Mouse (Mus musculus) liver, embryonic 16.5 days (tissue): Measurements from ENCODE around the gene Pcbp1. TPM values are rescaled to one million over a fixed set of nuclear protein-coding genes. Genes with fewer than 3 reads are reported as not detected.
"Not testable (repeated sequence)": the region's sequence is repeated elsewhere in the genome, so short reads cannot be mapped to it uniquely, and the experiment has no call there.

Source experiments
- ATAC-seq: fragments of 200-750 bp; cut with Nextera tagmentation; 2 replicates; pipeline ENCODE4 v1.8.0; 2017; ENCODE audit warnings: low read depth, mild to moderate bottlenecking, moderate number of reproducible peaks, moderate library complexity
- H3K27ac ChIP-seq: fragments of 300-500 bp; sonication (generic); 2 replicates; pipeline ENCODE4 v1.5.1; 2014; ENCODE audit warnings: mild to moderate bottlenecking, low read length
- H3K27me3 ChIP-seq: fragments of 300-500 bp; sonication (generic); 2 replicates; pipeline ENCODE4 v1.6.1; 2014; ENCODE audit warnings: low read depth, low read length, mixed read lengths; ENCODE audit not compliant: control insufficient read depth, insufficient read depth
- H3K36me3 ChIP-seq: fragments of 300-500 bp; sonication (generic); 2 replicates; pipeline ENCODE4 v1.6.1; 2014; ENCODE audit warnings: mild to moderate bottlenecking; ENCODE audit not compliant: control insufficient read depth, insufficient read depth
- H3K4me1 ChIP-seq: fragments of 300-500 bp; sonication (generic); 2 replicates; pipeline ENCODE4 v1.6.1; 2014; ENCODE audit warnings: low read depth, low read length, mixed read lengths; ENCODE audit not compliant: control insufficient read depth
- H3K4me2 ChIP-seq: fragments of 300-500 bp; sonication (generic); 2 replicates; pipeline ENCODE4 v1.6.1; 2014; ENCODE audit warnings: low read depth, low read length, mixed read lengths
- H3K4me3 ChIP-seq: fragments of 300-500 bp; sonication (generic); 2 replicates; pipeline ENCODE4 v1.5.1; 2014; ENCODE audit warnings: low read depth, mild to moderate bottlenecking, low read length
- H3K9ac ChIP-seq: fragments of 300-500 bp; sonication (generic); 2 replicates; pipeline ENCODE4 v1.6.1; 2014; ENCODE audit warnings: low read depth, low read length
- H3K9me3 ChIP-seq: fragments of 300-500 bp; sonication (generic); replicated peaks from 2 replicates; pipeline ENCODE4 v1.6.1; 2016; ENCODE audit warnings: low read length; ENCODE audit not compliant: control insufficient read depth
- WGBS: fragments of 180-500 bp; shearing (Covaris S2); extraction: QIAGEN DNeasy Blood & Tissue Kit; methylation state at CpG from one replicate; pipeline ENCODE4 v1.1.7; 2014; ENCODE audit not compliant: insufficient replicate concordance; 5-methylcytosine and 5-hydroxymethylcytosine counted together
- polyA plus RNA-seq: library from polyadenylated mRNA; unstranded; fragments of >200 nt; fragmentation: Nextera tagmentation; extraction: Ambion mirVana; gene quantifications from 2 replicates; pipeline ENCODE4 v1.2.1, GENCODE M21; 2015

Gene Pcbp1
- polyA plus RNA-seq = 82.3 and 84.0 TPM in 2 replicates

DNA sequence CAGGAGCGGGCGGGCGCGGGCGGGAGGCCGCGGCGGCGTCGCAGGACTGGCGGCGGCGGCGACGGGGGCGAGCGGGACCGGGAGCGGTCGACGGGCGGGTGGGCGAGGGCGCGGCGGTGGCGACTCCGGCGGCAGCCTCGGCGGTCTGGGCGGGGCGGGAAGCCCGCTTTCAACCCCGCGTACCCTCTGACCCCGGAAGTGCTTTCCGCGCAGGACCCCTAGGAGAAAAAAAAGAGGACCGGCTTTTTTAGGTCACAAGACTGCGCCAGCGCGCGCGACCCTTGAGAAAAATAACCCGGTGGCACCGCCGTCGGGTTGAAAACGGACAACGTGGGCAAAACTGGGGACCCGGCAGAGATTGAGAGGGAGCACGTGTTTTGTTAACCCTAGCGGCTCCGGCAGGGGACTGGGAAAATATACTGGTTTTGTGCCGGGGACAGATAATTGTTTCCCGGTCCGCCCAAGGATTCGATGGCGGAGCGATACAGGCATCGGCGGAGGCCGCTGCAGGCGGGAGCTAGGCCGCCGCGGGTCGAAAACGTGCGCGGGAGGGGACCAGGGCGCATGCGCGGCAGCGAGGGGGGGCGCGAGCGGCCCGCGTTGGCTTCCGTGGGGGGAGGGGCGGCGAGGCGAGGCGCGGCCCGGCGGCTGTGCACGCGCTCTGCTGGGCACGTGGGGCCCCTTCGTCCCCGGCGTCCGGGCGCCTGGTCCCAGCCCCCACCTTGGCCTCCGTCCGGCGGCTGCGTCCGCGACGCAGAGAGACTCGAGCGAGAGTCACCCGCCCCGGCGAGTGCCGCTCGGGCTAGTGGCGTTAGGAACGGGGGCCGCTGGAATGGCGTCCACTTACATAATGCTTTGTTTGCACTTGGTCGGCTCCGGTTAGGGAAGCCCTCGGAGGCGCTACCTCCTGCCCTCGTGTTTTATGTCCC, at the start of gene Pcbp1:
Pcbp1 (minus strand) TSS at position 290 of the 929 bp plus-strand sequence.
- peak within 1 kb of the TSS; percentile 81 for H3K9ac ChIP-seq
- peak within 1 kb of the TSS; percentile 99 for H3K27ac ChIP-seq
- H3K4me1 ChIP-seq = peaks cover 29% of the 10 kb centered on the region
- WGBS = under 1% methylated on average over 104 of the region's 120 CpGs
- H3K4me2 ChIP-seq = peak within 1 kb of the TSS; percentile 94
- H3K4me3 ChIP-seq = peak within 1 kb of the TSS; percentile 82
- no peaks in the 10 kb centered on the region for H3K9me3 ChIP-seq
- no peaks in the 10 kb centered on the region for H3K27me3 ChIP-seq
- H3K36me3 ChIP-seq = peaks cover 3% of the 10 kb centered on the region; the same call in 1 of the 2 replicates
- ATAC-seq = peak; percentile 77

- WGBS = 73% methylated on average over 3 of the region's 3 CpGs
- H3K9ac ChIP-seq = no peak overlapping the region
- no peak for ATAC-seq
- no peaks in the 10 kb centered on the region for H3K9me3 ChIP-seq
- peaks cover under 1% of the 10 kb centered on the region for H3K4me1 ChIP-seq
- H3K27ac ChIP-seq = no peak overlapping the region
- H3K4me2 ChIP-seq = no peak overlapping the region
- no peaks in the 10 kb centered on the region for H3K27me3 ChIP-seq
- no peaks in the 10 kb centered on the region for H3K36me3 ChIP-seq
- no peak overlapping the region for H3K4me3 ChIP-seq
These were observed 48.4 kb upstream of the Pcbp1 start for GRCm38 (mm10) chr6:86574495-86574894.

GRCm38 (mm10) chr6:86570830-86571229, 44.7 kb upstream of the Pcbp1 start:
- H3K9me3 ChIP-seq = no peaks in the 10 kb centered on the region
- H3K4me2 ChIP-seq = no peak overlapping the region
- peaks cover 3% of the 10 kb centered on the region for H3K4me1 ChIP-seq
- no peak overlapping the region for H3K4me3 ChIP-seq
- H3K36me3 ChIP-seq = no peaks in the 10 kb centered on the region
- H3K27ac ChIP-seq = 0 out of 2 replicates have a peak overlapping the region, but pooled peaks have one; percentile 14
- 0 out of 2 replicates have a peak, but pooled peaks have one; percentile 19 for ATAC-seq
- H3K9ac ChIP-seq = no peak overlapping the region
- no peaks in the 10 kb centered on the region for H3K27me3 ChIP-seq
- WGBS = 20% methylated on average over 9 of the region's 9 CpGs

DNA sequence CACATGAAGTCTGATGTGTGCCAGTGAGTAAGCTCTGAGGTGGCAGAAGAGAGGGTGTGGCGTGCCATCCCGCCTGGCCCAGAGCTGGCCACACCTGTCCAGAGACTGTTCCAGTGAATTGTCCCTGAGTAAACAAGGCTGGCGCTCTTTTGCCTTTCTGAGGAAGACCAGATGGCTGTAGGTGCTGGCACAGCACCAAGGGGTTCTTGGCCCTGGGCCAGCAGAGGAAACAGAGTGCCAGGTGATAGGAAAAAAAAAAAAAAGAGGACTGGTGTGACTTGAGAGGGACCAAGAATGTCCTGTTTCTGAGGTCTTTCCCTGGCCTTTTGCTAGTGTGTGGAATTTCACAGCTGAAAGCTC, 43.3 kb upstream of the Pcbp1 start:
- H3K4me2 ChIP-seq = no peak overlapping the region
- peaks cover 3% of the 10 kb centered on the region for H3K4me1 ChIP-seq
- ATAC-seq = no peak
- H3K36me3 ChIP-seq = peaks cover 2% of the 10 kb centered on the region
- no peak overlapping the region for H3K4me3 ChIP-seq
- no peaks in the 10 kb centered on the region for H3K9me3 ChIP-seq
- H3K27me3 ChIP-seq = no peaks in the 10 kb centered on the region
- H3K27ac ChIP-seq = no peak overlapping the region
- H3K9ac ChIP-seq = no peak overlapping the region
- WGBS = 76% methylated on average over 3 of the region's 3 CpGs

- no peak overlapping the region for H3K27ac ChIP-seq
- peaks cover 5% of the 10 kb centered on the region for H3K36me3 ChIP-seq
- WGBS = 50% methylated on average over 3 of the region's 3 CpGs
- no peak for ATAC-seq
- H3K9me3 ChIP-seq = no peaks in the 10 kb centered on the region
- H3K9ac ChIP-seq = no peak overlapping the region
- H3K4me1 ChIP-seq = peaks cover 3% of the 10 kb centered on the region
- no peak overlapping the region for H3K4me2 ChIP-seq
- no peak overlapping the region for H3K4me3 ChIP-seq
- no peaks in the 10 kb centered on the region for H3K27me3 ChIP-seq
These were observed 42.8 kb upstream of the Pcbp1 start for GRCm38 (mm10) chr6:86568816-86569460.

- H3K4me3 ChIP-seq = no peak overlapping the region
These were observed 39.7 kb upstream of the Pcbp1 start for GRCm38 (mm10) chr6:86565782-86566181.

DNA sequence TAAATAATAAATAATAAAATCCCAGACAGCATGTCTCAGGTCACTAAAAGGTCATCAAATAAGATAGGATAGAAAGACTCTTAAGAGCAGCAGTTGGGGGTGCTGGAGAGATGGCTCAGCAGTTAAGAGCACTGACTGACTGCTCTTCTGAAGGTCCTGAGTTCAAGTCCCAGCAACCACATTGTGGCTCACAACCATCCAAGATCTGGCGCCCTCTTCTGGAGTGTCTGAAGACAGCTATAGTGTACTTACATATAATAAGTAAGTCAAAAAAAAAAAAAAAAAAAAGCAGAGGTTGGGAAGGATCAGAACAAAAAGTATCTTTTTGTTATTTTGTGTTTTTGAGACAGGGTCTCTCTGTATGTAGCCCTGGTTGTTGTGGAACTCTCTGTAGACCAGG, 31.1 kb upstream of the Pcbp1 start:
- not testable (repeated sequence) for H3K27ac ChIP-seq, H3K4me1 ChIP-seq, H3K9ac ChIP-seq, H3K27me3 ChIP-seq, ATAC-seq, H3K9me3 ChIP-seq, H3K4me2 ChIP-seq, H3K36me3 ChIP-seq, H3K4me3 ChIP-seq
- WGBS = 43% methylated on average over 1 of the region's 1 CpGs

More at GRCm38 (mm10) chr6:86565782-86566181, 39.7 kb upstream of the Pcbp1 start:
- no peak for ATAC-seq
- 78% methylated on average over 2 of the region's 2 CpGs for WGBS
- Histone ChIP-seq H3K27ac (no peak overlapping the region), H3K27me3 (no peaks in the 10 kb centered on the region), H3K9me3 (no peaks in the 10 kb centered on the region), H3K4me1 (peaks cover 3% of the 10 kb centered on the region), H3K36me3 (peaks cover 11% of the 10 kb centered on the region), H3K9ac (no peak overlapping the region), H3K4me2 (no peak overlapping the region)

- no peaks in the 10 kb centered on the region for H3K27me3 ChIP-seq
- H3K27ac ChIP-seq = no peak overlapping the region
- no peak overlapping the region for H3K9ac ChIP-seq
- H3K9me3 ChIP-seq = no peaks in the 10 kb centered on the region
- H3K4me2 ChIP-seq = no peak overlapping the region
- WGBS = 74% methylated on average over 3 of the region's 3 CpGs
- no peak for ATAC-seq
- H3K36me3 ChIP-seq = peaks cover 12% of the 10 kb centered on the region; the same call in 1 of the 2 replicates
- H3K4me1 ChIP-seq = no peaks in the 10 kb centered on the region
- H3K4me3 ChIP-seq = no peak overlapping the region
These were observed 30.4 kb upstream of the Pcbp1 start for GRCm38 (mm10) chr6:86556345-86557058.
